Mouse (Mus musculus) embryo, embryonic 10 days (tissue): ENCODE results near the gene Nfix.

ENCODE experiments used
- DNase-seq: peaks from one replicate; pipeline ENCODE4 v3.0.0-alpha.2; 2015; ENCODE audit warnings: low spot score

Nfix gene

GRCm38 (mm10) chr8:84797971-84798370 is 2.2 kb downstream of the Nfix start:
- no peak for DNase-seq

- DNase-seq: no peak
These were observed 2.8 kb downstream of the Nfix start for GRCm38 (mm10) chr8:84797256-84797797.

GRCm38 (mm10) chr8:84794486-84794885 is 5.7 kb downstream of the Nfix start:
- no peak for DNase-seq

GRCm38 (mm10) chr8:84793791-84794485 is 6.2 kb downstream of the Nfix start:
- no peak for DNase-seq

GRCm38 (mm10) chr8:84793134-84793533 is 7.0 kb downstream of the Nfix start:
- no peak for DNase-seq

GRCm38 (mm10) chr8:84792429-84792947 is 7.7 kb downstream of the Nfix start:
- DNase-seq: no peak

- DNase-seq: no peak
These were observed 9.6 kb downstream of the Nfix start for GRCm38 (mm10) chr8:84790537-84790936.

GRCm38 (mm10) chr8:84789855-84790486 is 10.2 kb downstream of the Nfix start:
- no peak for DNase-seq

- DNase-seq: no peak
These were observed 10.8 kb downstream of the Nfix start for GRCm38 (mm10) chr8:84789345-84789744.

GRCm38 (mm10) chr8:84788896-84789295 is 11.2 kb downstream of the Nfix start:
- no peak for DNase-seq

GRCm38 (mm10) chr8:84787523-84788302 is 12.4 kb downstream of the Nfix start:
- DNase-seq: no peak

- DNase-seq: no peak
These were observed 13.2 kb downstream of the Nfix start for GRCm38 (mm10) chr8:84786801-84787467.

GRCm38 (mm10) chr8:84785756-84786677 is 14.1 kb downstream of the Nfix start:
- DNase-seq: no peak

GRCm38 (mm10) chr8:84785506-84785755 is 14.7 kb downstream of the Nfix start:
- no peak for DNase-seq

GRCm38 (mm10) chr8:84784681-84785505 is 15.3 kb downstream of the Nfix start:
- DNase-seq: no peak

GRCm38 (mm10) chr8:84783919-84784581 is 16.1 kb downstream of the Nfix start:
- DNase-seq: no peak

- no peak for DNase-seq
These were observed 16.8 kb downstream of the Nfix start for GRCm38 (mm10) chr8:84783198-84783918.

GRCm38 (mm10) chr8:84782680-84783079 is 17.5 kb downstream of the Nfix start:
- no peak for DNase-seq
